Mouse (Mus musculus): ENCODE results near the gene Olfr55.
"Not testable (repeated sequence)": the region's sequence is repeated elsewhere in the genome, so short reads cannot be mapped to it uniquely, and the experiment has no call there.

Gene Olfr55

GRCm38 (mm10) chr17:33168147-33168546 is at the start of gene Olfr55:
TSS of gene Olfr55 (plus strand) at chr17:33168447.
- DNase-seq (ENCODE audit: extremely low spot score), result not testable (repeated sequence)

GRCm38 (mm10) chr17:33124546-33124945 is 43.7 kb upstream of the Olfr55 start:
- DNase-seq (ENCODE audit: extremely low spot score), result no peak

DNA sequence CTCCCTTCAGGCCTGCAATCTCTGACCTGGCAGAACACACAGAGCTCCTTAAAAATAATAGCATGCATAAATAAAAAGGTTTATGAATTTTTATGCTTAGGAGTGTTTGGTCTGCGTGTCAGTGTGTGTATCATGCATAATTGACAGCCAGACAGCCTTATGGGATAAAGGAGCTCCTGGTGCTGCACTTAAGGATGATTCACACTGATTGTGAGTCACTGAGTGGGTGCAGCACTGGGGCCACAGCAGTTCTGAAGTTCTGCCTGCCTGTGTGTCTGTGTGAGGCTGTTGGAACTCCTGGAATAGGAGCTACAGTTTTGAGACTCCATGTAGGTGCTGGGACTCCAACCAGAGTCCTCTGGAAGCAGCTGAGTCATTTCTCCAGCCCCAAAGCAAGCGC is 42.0 kb upstream of the Olfr55 start:
- no peak for DNase-seq (ENCODE audit: extremely low spot score)

DNA sequence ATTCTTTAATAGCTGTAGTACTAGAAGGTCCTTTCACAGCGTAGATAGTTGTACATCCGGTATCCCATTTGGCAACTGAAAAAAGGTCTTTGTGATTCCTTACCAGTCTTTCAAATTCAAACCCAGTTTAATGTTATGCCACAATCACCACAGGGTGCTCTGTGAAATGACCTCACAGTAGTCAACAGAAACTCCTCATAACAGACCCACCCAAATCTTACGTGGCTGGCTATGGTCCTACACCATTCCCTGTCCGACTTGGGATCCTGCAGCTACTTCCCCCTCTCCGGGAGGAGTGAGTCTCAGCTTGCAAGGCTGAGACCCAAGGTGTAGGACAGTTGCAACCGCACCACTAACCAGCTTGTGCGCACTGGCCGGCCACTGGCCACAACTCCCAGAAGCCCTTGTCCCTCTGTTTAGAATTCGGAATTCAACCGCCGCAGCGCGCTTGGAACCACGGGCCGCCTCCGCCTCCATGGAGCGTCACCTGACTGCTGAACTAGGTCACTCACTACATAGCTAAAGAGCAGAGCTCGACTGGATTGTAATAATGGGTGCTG is 28.9 kb upstream of the Olfr55 start, which contains the start of gene Morc2b:
Gene Morc2b, minus strand, starts transcription at position 423 of the 560 bp plus-strand sequence.
- no peak for DNase-seq (ENCODE audit: extremely low spot score)

- not testable (repeated sequence) for DNase-seq (ENCODE audit: extremely low spot score)
These were observed 22.8 kb downstream of the Olfr55 start, which contains the start of gene Olfr239 for GRCm38 (mm10) chr17:33191002-33191401. TSS of gene Olfr239 (plus strand) at chr17:33191302.

DNA sequence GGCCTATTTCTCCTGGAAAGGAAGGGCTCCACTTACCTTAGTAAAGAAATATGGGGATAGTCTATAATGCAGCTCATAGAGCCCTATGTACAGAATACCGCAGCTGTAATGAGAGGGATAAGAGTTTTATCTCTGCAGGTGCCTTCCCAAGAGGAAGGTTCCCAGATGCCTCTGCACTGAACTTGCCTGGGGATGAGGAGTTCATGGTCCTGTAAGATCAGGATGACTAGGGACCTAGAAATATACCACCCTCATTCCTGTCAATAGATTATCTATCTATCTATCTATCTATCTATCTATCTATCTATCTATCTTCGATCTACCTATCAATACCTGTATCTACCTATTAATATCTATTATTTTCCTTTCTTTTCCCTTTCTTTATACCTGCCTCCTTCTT is 53.3 kb downstream of the Olfr55 start, which contains the start of gene Olfr1564:
Gene Olfr1564, minus strand, starts transcription at position 101 of the 400 bp plus-strand sequence.
- no peak for DNase-seq (ENCODE audit: extremely low spot score)
